Mouse (Mus musculus) kidney, postnatal 0 days (tissue): ENCODE measurements around the gene Etfdh. TPM values are rescaled to one million over a fixed set of nuclear protein-coding genes. Genes with fewer than 3 reads are reported as not detected.

Source experiments
- ATAC-seq: fragments of 200-750 bp; cut with Nextera tagmentation; replicated peaks from 2 replicates; pipeline ENCODE4 v1.8.0; 2017; ENCODE audit warnings: low read depth, moderate number of reproducible peaks, moderate TSS enrichment, moderate library complexity; ENCODE audit not compliant: low FRiP score
- DNase-seq: peaks from one replicate; pipeline ENCODE4 v3.0.0-alpha.2; 2016; ENCODE audit warnings: low spot score
- H3K27ac ChIP-seq: fragments of 300-500 bp; sonication (generic); 2 replicates; pipeline ENCODE4 v1.5.1; 2014; ENCODE audit warnings: mild to moderate bottlenecking
- H3K27me3 ChIP-seq: fragments of 300-500 bp; sonication (generic); 2 replicates; pipeline ENCODE4 v1.6.1; 2014; ENCODE audit warnings: low read length, mixed read lengths; ENCODE audit not compliant: insufficient read depth
- H3K36me3 ChIP-seq: fragments of 300-500 bp; sonication (generic); 2 replicates; pipeline ENCODE4 v1.6.1; 2014; ENCODE audit warnings: low read length, mixed read lengths; ENCODE audit not compliant: insufficient read depth
- H3K4me1 ChIP-seq: fragments of 300-500 bp; sonication (generic); replicated peaks from 2 replicates; pipeline ENCODE4 v1.6.1; 2014; ENCODE audit warnings: antibody characterized with exemption, low read length, mixed read lengths; ENCODE audit not compliant: insufficient read depth
- H3K4me2 ChIP-seq: fragments of 300-500 bp; sonication (generic); 2 replicates; pipeline ENCODE4 v1.6.1; 2014; ENCODE audit warnings: mild to moderate bottlenecking, low read length, moderate library complexity, mixed read lengths
- H3K4me3 ChIP-seq: fragments of 300-500 bp; sonication (generic); replicated peaks from 2 replicates; pipeline ENCODE4 v1.5.1; 2014; ENCODE audit warnings: low read depth, low read length
- H3K9ac ChIP-seq: fragments of 300-500 bp; sonication (generic); 2 replicates; pipeline ENCODE4 v1.6.1; 2014; ENCODE audit warnings: low read depth, low read length
- H3K9me3 ChIP-seq: fragments of 300-500 bp; sonication (generic); replicated peaks from 2 replicates; pipeline ENCODE4 v1.6.1; 2016; ENCODE audit warnings: low read length, inconsistent platforms, mixed read lengths
- CTCF ChIP-seq: IDR thresholded peaks from 2 replicates; pipeline ENCODE4 v1.5.1; 2016; ENCODE audit warnings: antibody characterized with exemption, low read depth, mild to moderate bottlenecking, moderate library complexity
- WGBS: fragments of 180-500 bp; shearing (Covaris S2); extraction: QIAGEN DNeasy Blood & Tissue Kit; methylation state at CpG from one replicate; pipeline ENCODE4 v1.1.7; 2014; 5-methylcytosine and 5-hydroxymethylcytosine counted together
- polyA plus RNA-seq: library from polyadenylated mRNA; unstranded; fragments of >200 nt; fragmentation: Nextera tagmentation; extraction: Ambion mirVana; gene quantifications from 2 replicates; pipeline ENCODE4 v1.2.1, GENCODE M21; 2015

The Etfdh gene
- polyA plus RNA-seq, 1 experiment from 2014 or later, result 97.0 TPM

- H3K4me2 ChIP-seq, result no peak overlapping the region
- no peak overlapping the region for H3K27ac ChIP-seq
- H3K9me3 ChIP-seq, result no peaks in the 10 kb centered on the region
- no peaks in the 10 kb centered on the region for H3K36me3 ChIP-seq
- no peak for DNase-seq
- no peak for ATAC-seq
- H3K4me1 ChIP-seq, result no peaks in the 10 kb centered on the region
- H3K27me3 ChIP-seq, result no peaks in the 10 kb centered on the region
- no peak overlapping the region for H3K4me3 ChIP-seq
- no peak for TF ChIP-seq CTCF
- 37% methylated on average over 5 of the region's 5 CpGs for WGBS
- H3K9ac ChIP-seq, result no peak overlapping the region
Measured at GRCm38 (mm10) chr3:79656682-79657081, 27.4 kb upstream of the Etfdh start.

- Histone ChIP-seq H3K9me3 (no peaks in the 10 kb centered on the region), H3K9ac (no peak overlapping the region), H3K4me3 (no peak overlapping the region), H3K4me1 (no peaks in the 10 kb centered on the region), H3K36me3 (no peaks in the 10 kb centered on the region), H3K27me3 (no peaks in the 10 kb centered on the region), H3K4me2 (no peak overlapping the region), H3K27ac (no peak overlapping the region)
- TF ChIP-seq CTCF, result no peak
- DNase-seq (no peak), ATAC-seq (no peak)
- 89% methylated on average over 6 of the region's 6 CpGs for WGBS
Measured at GRCm38 (mm10) chr3:79652129-79652528, 22.8 kb upstream of the Etfdh start.

- DNase-seq (peak; percentile 100), ATAC-seq (peak; percentile 99)
- peaks cover 14% of the 10 kb centered on the region; the same call in 1 of the 2 replicates for H3K36me3 ChIP-seq
- under 1% methylated on average over 60 of the region's 60 CpGs for WGBS
- H3K4me3 ChIP-seq, result peak within 1 kb of the TSS; percentile 73
- H3K27me3 ChIP-seq, result no peaks in the 10 kb centered on the region
- peak within 1 kb of the TSS; percentile 74 for H3K9ac ChIP-seq
- H3K9me3 ChIP-seq, result no peaks in the 10 kb centered on the region
- H3K4me2 ChIP-seq, result peak within 1 kb of the TSS; percentile 72
- 0 out of 2 replicates have a peak, but pooled peaks cover 4% of the 10 kb centered on the region for H3K4me1 ChIP-seq
- TF ChIP-seq CTCF, result no peak
- H3K27ac ChIP-seq, result peak within 1 kb of the TSS; percentile 77
Measured at GRCm38 (mm10) chr3:79628561-79629415, 512 bp downstream of the Etfdh start, which contains the start of gene 4930579G24Rik. Gene 4930579G24Rik (plus strand): TSS chr3:79629079.

- peak overlapping the region; percentile 44 for H3K9ac ChIP-seq
- peak overlapping the region; percentile 73 for H3K27ac ChIP-seq
- peak overlapping the region; percentile 72 for H3K4me2 ChIP-seq
- H3K4me3 ChIP-seq, result peak overlapping the region; percentile 73
- 0 out of 2 replicates have a peak, but pooled peaks cover 4% of the 10 kb centered on the region for H3K4me1 ChIP-seq
- TF ChIP-seq CTCF, result 0 out of 2 replicates have a peak, but pooled peaks have one; percentile 32
- DNase-seq, result no peak
- no peaks in the 10 kb centered on the region for H3K27me3 ChIP-seq
- H3K9me3 ChIP-seq, result no peaks in the 10 kb centered on the region
- H3K36me3 ChIP-seq, result peaks cover 9% of the 10 kb centered on the region; the same call in 1 of the 2 replicates
- 0% methylated on average over 9 of the region's 9 CpGs for WGBS
- no peak; the same call in 1 of the 2 replicates for ATAC-seq
Measured at GRCm38 (mm10) chr3:79628182-79628560, 1.1 kb downstream of the Etfdh start.

GRCm38 (mm10) chr3:79627484-79628181 is 1.7 kb downstream of the Etfdh start:
- DNase-seq, result peak; percentile 68
- Histone ChIP-seq H3K4me1 (0 out of 2 replicates have a peak, but pooled peaks cover 4% of the 10 kb centered on the region), H3K27ac (no peak overlapping the region), H3K9ac (peak overlapping the region; percentile 44), H3K9me3 (no peaks in the 10 kb centered on the region), H3K27me3 (no peaks in the 10 kb centered on the region), H3K36me3 (peaks cover 10% of the 10 kb centered on the region; the same call in 1 of the 2 replicates), H3K4me2 (peak overlapping the region; percentile 72), H3K4me3 (peak overlapping the region; percentile 73)
- 16% methylated on average over 10 of the region's 10 CpGs for WGBS
- no peak for ATAC-seq
- TF ChIP-seq CTCF, result peak; percentile 58

GRCm38 (mm10) chr3:79609886-79610285 is 19.4 kb downstream of the Etfdh start:
- Histone ChIP-seq H3K27me3 (no peaks in the 10 kb centered on the region), H3K4me2 (no peak overlapping the region), H3K4me1 (no peaks in the 10 kb centered on the region), H3K4me3 (no peak overlapping the region), H3K27ac (no peak overlapping the region), H3K9ac (no peak overlapping the region), H3K9me3 (no peaks in the 10 kb centered on the region), H3K36me3 (peaks cover 27% of the 10 kb centered on the region)
- ATAC-seq (no peak), DNase-seq (no peak)
- 85% methylated on average over 2 of the region's 2 CpGs for WGBS
- no peak for TF ChIP-seq CTCF
